Mouse (Mus musculus): Measurements from ENCODE around the gene Rabl6. TPM values are rescaled to one million over a fixed set of nuclear protein-coding genes. Genes with fewer than 3 reads are reported as not detected.

The Rabl6 gene
- polyA plus RNA-seq, 1 experiment: 53.8 TPM

- H3K4me1 ChIP-seq (ENCODE audit: control insufficient read depth, insufficient read depth, low read length): peaks cover 8% of the 10 kb centered on the region
- WGBS: 79% methylated on average over 6 of the region's 6 CpGs
- H3K27ac ChIP-seq (ENCODE audit: insufficient read depth, low read depth, low read length): no peak overlapping the region
- TF ChIP-seq CTCF (conservative IDR thresholded peaks at IDR 0.05; ENCODE audit: insufficient read depth, insufficient read length, low read depth, low read length) (no peak), POLR2A (IDR thresholded peaks at IDR 0.05; ENCODE audit: low read depth, low read length) (no peak)
- no peak for DNase-seq
- H3K4me3 ChIP-seq (ENCODE audit: insufficient read depth, low read depth, low read length): no peak overlapping the region
- H3K36me3 ChIP-seq (ENCODE audit: control insufficient read depth, insufficient read depth, low read length): no peaks in the 10 kb centered on the region
- no peaks in the 10 kb centered on the region for H3K27me3 ChIP-seq (replicated peaks; ENCODE audit: control insufficient read depth, insufficient read depth, low read length)
These were observed 12.1 kb upstream of the Rabl6 start for GRCm38 (mm10) chr2:25620386-25620785.

DNA sequence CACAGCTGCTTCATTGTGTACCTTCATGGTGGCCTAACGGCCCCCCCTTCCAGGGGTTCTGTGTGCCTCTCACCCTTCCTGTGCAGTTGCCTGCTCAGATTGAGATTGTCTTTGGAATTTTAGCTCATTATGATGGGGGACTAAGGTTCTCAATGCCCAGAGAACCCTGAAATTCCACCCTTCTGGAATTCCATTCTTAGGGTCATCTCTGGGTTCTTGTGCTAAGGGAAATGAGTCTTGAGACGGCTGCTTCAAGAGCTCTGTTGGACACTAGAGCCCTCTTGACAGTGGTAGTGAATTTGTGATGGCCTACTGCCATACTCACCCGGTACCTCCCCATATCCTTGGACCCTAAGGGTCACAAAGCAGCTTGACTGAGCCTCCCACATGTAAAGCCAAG, 9.3 kb upstream of the Rabl6 start, which contains the start of gene Ccdc183:
TSS of gene Ccdc183 (minus strand) at position 101 of the 400 bp plus-strand sequence.
- TF ChIP-seq CTCF (conservative IDR thresholded peaks at IDR 0.05; ENCODE audit: insufficient read depth, insufficient read length, low read depth, low read length) (no peak), POLR2A (IDR thresholded peaks at IDR 0.05; ENCODE audit: low read depth, low read length) (no peak)
- Histone ChIP-seq H3K27me3 (replicated peaks; ENCODE audit: control insufficient read depth, insufficient read depth, low read length) (no peaks in the 10 kb centered on the region), H3K27ac (ENCODE audit: insufficient read depth, low read depth, low read length) (no peak within 1 kb of the TSS), H3K4me1 (ENCODE audit: control insufficient read depth, insufficient read depth, low read length) (peaks cover 8% of the 10 kb centered on the region), H3K4me3 (ENCODE audit: insufficient read depth, low read depth, low read length) (no peak within 1 kb of the TSS), H3K36me3 (ENCODE audit: control insufficient read depth, insufficient read depth, low read length) (no peaks in the 10 kb centered on the region)
- WGBS: 80% methylated on average over 3 of the region's 3 CpGs
- DNase-seq: no peak

DNA sequence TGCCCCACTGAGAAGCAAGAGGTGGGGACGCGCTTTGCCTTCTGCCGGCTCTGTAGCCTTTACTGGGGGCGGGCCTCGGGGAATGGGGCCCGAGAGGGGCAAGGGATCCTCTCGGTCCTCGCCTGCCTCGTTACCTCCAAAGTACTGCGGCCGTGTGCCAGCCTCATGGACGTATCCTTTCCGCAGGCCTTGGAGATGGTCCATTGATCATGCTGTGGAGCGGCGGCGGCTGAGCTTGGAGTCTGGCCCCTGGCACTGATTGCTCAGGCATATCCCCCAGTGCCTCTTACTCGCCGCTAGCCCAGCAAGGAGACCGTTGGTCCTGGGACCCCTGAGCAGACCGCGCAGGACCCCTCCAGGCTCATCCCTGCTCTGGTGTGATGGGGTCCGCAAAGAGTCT, 8.1 kb upstream of the Rabl6 start:
- Histone ChIP-seq H3K4me1 (ENCODE audit: control insufficient read depth, insufficient read depth, low read length) (peaks cover 6% of the 10 kb centered on the region), H3K36me3 (ENCODE audit: control insufficient read depth, insufficient read depth, low read length) (no peaks in the 10 kb centered on the region), H3K27me3 (replicated peaks; ENCODE audit: control insufficient read depth, insufficient read depth, low read length) (no peaks in the 10 kb centered on the region), H3K4me3 (ENCODE audit: insufficient read depth, low read depth, low read length) (no peak overlapping the region), H3K27ac (ENCODE audit: insufficient read depth, low read depth, low read length) (no peak overlapping the region)
- 9% methylated on average over 22 of the region's 22 CpGs for WGBS
- peak; percentile 11 for DNase-seq
- no peak for TF ChIP-seq CTCF (conservative IDR thresholded peaks at IDR 0.05; ENCODE audit: insufficient read depth, insufficient read length, low read depth, low read length)
- TF ChIP-seq POLR2A (IDR thresholded peaks at IDR 0.05; ENCODE audit: low read depth, low read length): no peak

- Histone ChIP-seq H3K36me3 (ENCODE audit: control insufficient read depth, insufficient read depth, low read length) (no peaks in the 10 kb centered on the region), H3K27me3 (replicated peaks; ENCODE audit: control insufficient read depth, insufficient read depth, low read length) (no peaks in the 10 kb centered on the region), H3K27ac (ENCODE audit: insufficient read depth, low read depth, low read length) (peak overlapping the region; percentile 17; the same call in 1 of the 2 replicates), H3K4me3 (ENCODE audit: insufficient read depth, low read depth, low read length) (peak overlapping the region; percentile 96), H3K4me1 (ENCODE audit: control insufficient read depth, insufficient read depth, low read length) (peaks cover 5% of the 10 kb centered on the region; the same call in 1 of the 2 replicates)
- no peak for DNase-seq
- WGBS: 63% methylated on average over 10 of the region's 10 CpGs
- TF ChIP-seq POLR2A (IDR thresholded peaks at IDR 0.05; ENCODE audit: low read depth, low read length) (no peak), CTCF (conservative IDR thresholded peaks at IDR 0.05; ENCODE audit: insufficient read depth, insufficient read length, low read depth, low read length) (no peak)
These were observed 350 bp upstream of the Rabl6 start for GRCm38 (mm10) chr2:25608671-25609070.

DNA sequence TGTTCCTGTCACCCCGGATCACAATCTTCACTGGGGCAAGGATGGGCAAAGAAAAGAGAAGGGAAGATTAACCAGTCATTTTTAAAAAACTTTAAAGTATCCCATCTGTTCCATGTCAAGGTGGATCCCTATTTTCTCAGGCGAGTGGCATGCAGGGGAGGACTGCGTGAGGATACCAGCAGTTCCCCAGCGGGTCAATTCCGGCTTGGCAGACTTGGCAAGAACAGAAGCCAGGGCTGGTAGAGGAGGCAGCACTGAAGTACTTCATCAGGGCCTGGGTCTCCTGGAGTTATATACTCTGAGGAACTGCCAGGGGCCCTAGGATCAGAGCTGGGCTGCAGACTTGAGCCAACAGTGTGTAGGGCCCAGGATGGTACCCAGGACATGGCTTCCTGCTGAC, 5.8 kb downstream of the Rabl6 start:
- H3K4me3 ChIP-seq (ENCODE audit: insufficient read depth, low read depth, low read length): no peak overlapping the region
- no peak for DNase-seq
- TF ChIP-seq POLR2A (IDR thresholded peaks at IDR 0.05; ENCODE audit: low read depth, low read length) (no peak), CTCF (conservative IDR thresholded peaks at IDR 0.05; ENCODE audit: insufficient read depth, insufficient read length, low read depth, low read length) (no peak)
- no peaks in the 10 kb centered on the region for H3K27me3 ChIP-seq (replicated peaks; ENCODE audit: control insufficient read depth, insufficient read depth, low read length)
- peaks cover 5% of the 10 kb centered on the region; the same call in 1 of the 2 replicates for H3K4me1 ChIP-seq (ENCODE audit: control insufficient read depth, insufficient read depth, low read length)
- no peak overlapping the region for H3K27ac ChIP-seq (ENCODE audit: insufficient read depth, low read depth, low read length)
- 90% methylated on average over 5 of the region's 5 CpGs for WGBS
- no peaks in the 10 kb centered on the region; the same call in 1 of the 2 replicates for H3K36me3 ChIP-seq (ENCODE audit: control insufficient read depth, insufficient read depth, low read length)

- H3K4me1 ChIP-seq (ENCODE audit: control insufficient read depth, insufficient read depth, low read length): no peaks in the 10 kb centered on the region
- H3K36me3 ChIP-seq (ENCODE audit: control insufficient read depth, insufficient read depth, low read length): peaks cover 1% of the 10 kb centered on the region; the same call in 1 of the 2 replicates
- no peak for DNase-seq
- H3K4me3 ChIP-seq (ENCODE audit: insufficient read depth, low read depth, low read length): no peak overlapping the region
- no peaks in the 10 kb centered on the region for H3K27me3 ChIP-seq (replicated peaks; ENCODE audit: control insufficient read depth, insufficient read depth, low read length)
- H3K27ac ChIP-seq (ENCODE audit: insufficient read depth, low read depth, low read length): no peak overlapping the region
- TF ChIP-seq CTCF (conservative IDR thresholded peaks at IDR 0.05; ENCODE audit: insufficient read depth, insufficient read length, low read depth, low read length): no peak
- TF ChIP-seq POLR2A (IDR thresholded peaks at IDR 0.05; ENCODE audit: low read depth, low read length): no peak
- WGBS: 92% methylated on average over 2 of the region's 2 CpGs
These were observed 8.3 kb downstream of the Rabl6 start for GRCm38 (mm10) chr2:25600037-25600436.

- WGBS: 100% methylated on average over 1 of the region's 1 CpGs
- DNase-seq: no peak
- Histone ChIP-seq H3K27ac (ENCODE audit: insufficient read depth, low read depth, low read length) (no peak overlapping the region), H3K27me3 (replicated peaks; ENCODE audit: control insufficient read depth, insufficient read depth, low read length) (no peaks in the 10 kb centered on the region), H3K36me3 (ENCODE audit: control insufficient read depth, insufficient read depth, low read length) (peaks cover 1% of the 10 kb centered on the region; the same call in 1 of the 2 replicates), H3K4me3 (ENCODE audit: insufficient read depth, low read depth, low read length) (no peak overlapping the region), H3K4me1 (ENCODE audit: control insufficient read depth, insufficient read depth, low read length) (no peaks in the 10 kb centered on the region)
- no peak for TF ChIP-seq POLR2A (IDR thresholded peaks at IDR 0.05; ENCODE audit: low read depth, low read length)
- TF ChIP-seq CTCF (conservative IDR thresholded peaks at IDR 0.05; ENCODE audit: insufficient read depth, insufficient read length, low read depth, low read length): no peak
These were observed 9.6 kb downstream of the Rabl6 start for GRCm38 (mm10) chr2:25598749-25599148.
